Mouse (Mus musculus) MEL (cell line): ENCODE measurements around the gene Endog. TPM values are rescaled to one million over a fixed set of nuclear protein-coding genes. Genes with fewer than 3 reads are reported as not detected.

Source experiments
- DNase-seq: peaks from one replicate; pipeline ENCODE4 v3.0.0; 2011; ENCODE audit warnings: low read depth, low spot score
- H3K27ac ChIP-seq: 2 replicates; pipeline ENCODE4 v1.5.1; 2012; ENCODE audit warnings: low read depth, mild to moderate bottlenecking, control low read depth, low read length, moderate library complexity; ENCODE audit not compliant: control insufficient read depth
- H3K27me3 ChIP-seq, 2 experiments: fragments of 150-350 bp in 1 of 2; sonication (generic) in 1 of 2; 2 replicates each; pipeline ENCODE4 v1.6.1; 2012; ENCODE audit warnings: low read length in 2 of 2, mild to moderate bottlenecking in 2 of 2, improper control_type of control experiment in 1 of 2, moderate library complexity in 1 of 2; ENCODE audit not compliant: insufficient read depth in 2 of 2, control insufficient read depth in 1 of 2
- H3K36me3 ChIP-seq, 2 experiments: 2 replicates each; pipeline ENCODE4 v1.6.1; 2012 to 2014; ENCODE audit warnings: low read length in 2 of 2, improper control_type of control experiment in 1 of 2, inconsistent platforms in 1 of 2, mild to moderate bottlenecking in 1 of 2; ENCODE audit not compliant: insufficient read depth in 2 of 2, control insufficient read depth in 1 of 2
- H3K4me1 ChIP-seq, 2 experiments: fragments of 150-350 bp in 1 of 2; sonication (generic) in 1 of 2; 2 replicates each; pipeline ENCODE4 v1.6.1; 2012; ENCODE audit warnings: low read length in 2 of 2, improper control_type of control experiment in 1 of 2, mild to moderate bottlenecking in 1 of 2; ENCODE audit not compliant: insufficient read depth in 2 of 2, control insufficient read depth in 1 of 2
- H3K4me3 ChIP-seq, 2 experiments: fragments of 150-350 bp in 1 of 2; sonication (generic) in 1 of 2; 2 replicates each; pipeline ENCODE4 v1.5.1; 2012; ENCODE audit warnings: low read depth in 2 of 2, low read length in 2 of 2, mild to moderate bottlenecking in 2 of 2, moderate library complexity in 2 of 2, control low read depth in 1 of 2, improper control_type of control experiment in 1 of 2; ENCODE audit not compliant: control insufficient read depth in 1 of 2, insufficient read depth in 1 of 2
- H3K79me2 ChIP-seq: 2 replicates; pipeline ENCODE4 v1.6.1; 2012; ENCODE audit warnings: mild to moderate bottlenecking, low read length, moderate library complexity; ENCODE audit not compliant: control insufficient read depth, poor library complexity, insufficient read depth
- H3K9ac ChIP-seq: 2 replicates; pipeline ENCODE4 v1.6.1; 2012; ENCODE audit warnings: low read depth, mild to moderate bottlenecking, control low read depth, low read length, moderate library complexity; ENCODE audit not compliant: control insufficient read depth, poor library complexity, severe bottlenecking
- H3K9me3 ChIP-seq: fragments of 150-350 bp; sonication (generic); replicated peaks from 2 replicates; pipeline ENCODE4 v1.6.1; 2012; ENCODE audit warnings: mild to moderate bottlenecking, low read length, improper control_type of control experiment, moderate library complexity; ENCODE audit not compliant: insufficient read depth
- BHLHE40 ChIP-seq: IDR thresholded peaks from 2 replicates; pipeline ENCODE4 v1.6.1; 2012; ENCODE audit warnings: low read depth, mild to moderate bottlenecking, inconsistent platforms, low read length, improper control_type of control experiment, borderline replicate concordance
- CHD1 ChIP-seq: IDR thresholded peaks from 2 replicates; pipeline ENCODE4 v1.6.1; 2012; ENCODE audit warnings: low read depth, mild to moderate bottlenecking, inconsistent platforms, low read length, improper control_type of control experiment
- CHD2 ChIP-seq: IDR thresholded peaks from 2 replicates; pipeline ENCODE4 v1.6.1; 2011; ENCODE audit warnings: low read length, improper control_type of control experiment
- CTCF ChIP-seq, 3 experiments: IDR thresholded peaks in 2 of 3; conservative IDR thresholded peaks in 1 of 3; 2 replicates each; pipeline ENCODE4 v1.5.1; 2011 to 2012; ENCODE audit warnings: low read length in 3 of 3, low read depth in 2 of 3, mild to moderate bottlenecking in 2 of 3, improper control_type of control experiment in 1 of 3, inconsistent platforms in 1 of 3, mixed read lengths in 1 of 3, moderate library complexity in 1 of 3; ENCODE audit not compliant: control insufficient read depth in 1 of 3, insufficient read depth in 1 of 3, poor library complexity in 1 of 3, severe bottlenecking in 1 of 3
- E2F4 ChIP-seq: IDR thresholded peaks from 2 replicates; pipeline ENCODE4 v1.6.1; 2011; ENCODE audit warnings: low read depth, low read length, improper control_type of control experiment, borderline replicate concordance
- ELF1 ChIP-seq: IDR thresholded peaks from 2 replicates; pipeline ENCODE4 v1.6.1; 2014; ENCODE audit warnings: low read depth, mild to moderate bottlenecking, inconsistent platforms, low read length, improper control_type of control experiment, moderate library complexity
- GABPA ChIP-seq: IDR thresholded peaks from 2 replicates; pipeline ENCODE4 v1.6.1; 2012; ENCODE audit warnings: low read depth, mild to moderate bottlenecking, inconsistent platforms, low read length, improper control_type of control experiment, moderate library complexity
- GATA1 ChIP-seq: IDR thresholded peaks from 2 replicates; pipeline ENCODE4 v1.6.1; 2011; ENCODE audit warnings: low read depth, low read length, improper control_type of control experiment
- KAT2A ChIP-seq: conservative IDR thresholded peaks from 2 replicates; pipeline ENCODE4 v1.6.1; 2012; ENCODE audit warnings: low read depth, low read length, improper control_type of control experiment, inconsistent platforms
- MAFK ChIP-seq: IDR thresholded peaks from 2 replicates; pipeline ENCODE4 v1.6.1; 2011; ENCODE audit warnings: low read depth, mild to moderate bottlenecking, low read length, improper control_type of control experiment, borderline replicate concordance
- MAZ ChIP-seq: IDR thresholded peaks from 2 replicates; pipeline ENCODE4 v1.6.1; 2012; ENCODE audit warnings: low read depth, mild to moderate bottlenecking, inconsistent platforms, low read length, improper control_type of control experiment
- MXI1 ChIP-seq: IDR thresholded peaks from 2 replicates; pipeline ENCODE4 v1.6.1; 2011; ENCODE audit warnings: mild to moderate bottlenecking, low read depth, low read length, improper control_type of control experiment
- MYC ChIP-seq: IDR thresholded peaks from 2 replicates; pipeline ENCODE4 v1.6.1; 2011; ENCODE audit warnings: low read depth, mild to moderate bottlenecking, low read length, improper control_type of control experiment, moderate library complexity
- NELFE ChIP-seq: IDR thresholded peaks from 2 replicates; pipeline ENCODE4 v1.6.1; 2011; ENCODE audit warnings: low read depth, low read length, improper control_type of control experiment
- NRF1 ChIP-seq: IDR thresholded peaks from 2 replicates; pipeline ENCODE4 v1.6.1; 2014; ENCODE audit warnings: low read depth, mild to moderate bottlenecking, inconsistent platforms, low read length, improper control_type of control experiment, moderate library complexity; ENCODE audit not compliant: poor library complexity, insufficient read depth, severe bottlenecking
- POLR2AphosphoS2 ChIP-seq: IDR thresholded peaks from 2 replicates; pipeline ENCODE4 v1.6.1; 2011; ENCODE audit warnings: low read length, improper control_type of control experiment
- POLR2AphosphoS5 ChIP-seq: IDR thresholded peaks from 2 replicates; pipeline ENCODE4 v1.6.1; 2012; ENCODE audit warnings: low read depth, borderline replicate concordance, mild to moderate bottlenecking, inconsistent platforms, low read length, moderate library complexity, mixed read lengths
- RAD21 ChIP-seq: IDR thresholded peaks from 2 replicates; pipeline ENCODE4 v1.6.1; 2011; ENCODE audit warnings: mild to moderate bottlenecking, low read depth, low read length, improper control_type of control experiment
- RCOR1 ChIP-seq: IDR thresholded peaks from 2 replicates; pipeline ENCODE4 v1.6.1; 2012; ENCODE audit warnings: low read depth, mild to moderate bottlenecking, inconsistent platforms, low read length, improper control_type of control experiment
- SIN3A ChIP-seq: IDR thresholded peaks from 2 replicates; pipeline ENCODE4 v1.6.1; 2012; ENCODE audit warnings: low read length, improper control_type of control experiment, inconsistent platforms
- TBP ChIP-seq: IDR thresholded peaks from 2 replicates; pipeline ENCODE4 v1.8.0; 2011; ENCODE audit warnings: low read depth, low read length, improper control_type of control experiment
- TCF12 ChIP-seq: IDR thresholded peaks from 2 replicates; pipeline ENCODE4 v1.6.1; 2014; ENCODE audit warnings: low read depth, mild to moderate bottlenecking, inconsistent platforms, low read length, improper control_type of control experiment, moderate library complexity
- UBTF ChIP-seq: IDR thresholded peaks from 2 replicates; pipeline ENCODE4 v1.6.1; 2012; ENCODE audit warnings: low read depth, mild to moderate bottlenecking, inconsistent platforms, low read length, improper control_type of control experiment, moderate library complexity, borderline replicate concordance; ENCODE audit not compliant: insufficient read depth
- USF2 ChIP-seq, 2 experiments: IDR thresholded peaks; 2 replicates each; pipeline ENCODE4 v1.6.1; 2011 to 2012; ENCODE audit warnings: improper control_type of control experiment in 2 of 2, low read length in 2 of 2, borderline replicate concordance in 1 of 2, inconsistent platforms in 1 of 2, low read depth in 1 of 2, mild to moderate bottlenecking in 1 of 2; ENCODE audit not compliant: insufficient read depth in 1 of 2
- ZC3H11A ChIP-seq: IDR thresholded peaks from 2 replicates; pipeline ENCODE4 v1.6.1; 2012; ENCODE audit warnings: low read depth, mild to moderate bottlenecking, inconsistent platforms, low read length, improper control_type of control experiment
- ZNF384 ChIP-seq: IDR thresholded peaks from 2 replicates; pipeline ENCODE4 v1.6.1; 2012; ENCODE audit warnings: low read depth, mild to moderate bottlenecking, inconsistent platforms, low read length, improper control_type of control experiment
- polyA plus RNA-seq, 2 experiments: library from polyadenylated mRNA; stranded (reverse) in 1 of 2; unstranded in 1 of 2; fragments of >175 nt in 1 of 2; fragments of >200 nt in 1 of 2; gene quantifications; 2 replicates each; pipeline versions ENCODE4 v1.2.1 to v1.2.4; 2012; ENCODE audit warnings: low replicate concordance in 2 of 2, low read depth in 1 of 2; ENCODE audit not compliant: insufficient read length in 2 of 2, insufficient read depth in 1 of 2, missing spikeins in 1 of 2
- total RNA-seq: library from RNA; depleted of rRNA; stranded (reverse); fragments of 300-350 nt; gene quantifications from 2 replicates; pipeline ENCODE4 v1.2.3, GENCODE M21; 2012

The Endog gene
- total and polyA plus RNA-seq, 3 experiments, result 19.4 to 27.2 TPM; not detected in 1

GRCm38 (mm10) chr2:30132801-30133612, 38.3 kb upstream of the Endog start:
- Histone ChIP-seq H3K9me3 (no peaks in the 10 kb centered on the region), H3K4me1 (peaks cover 2 to 11% of the 10 kb centered on the region in 2 experiments; a peak in 2 of 4 replicates), H3K4me3 (peak overlapping the region; percentile 55 to 74), H3K36me3 (peaks cover 0 to 8% of the 10 kb centered on the region in 2 experiments; a peak in 2 of 4 replicates), H3K27ac (peak overlapping the region; percentile 97), H3K9ac (peak overlapping the region; percentile 78), H3K79me2 (peaks cover 9% of the 10 kb centered on the region), H3K27me3 (no peaks in the 10 kb centered on the region)
- DNase-seq, result peak; percentile 70
- peak; percentile 89 for TF ChIP-seq BHLHE40
- TF ChIP-seq NELFE, result no peak
- TF ChIP-seq GATA1, result no peak
- no peak for TF ChIP-seq CHD1
- TF ChIP-seq CHD2, result 0 out of 2 replicates have a peak, but pooled peaks have one; percentile 24
- TF ChIP-seq RAD21, result no peak
- TF ChIP-seq TCF12, result no peak
- no peak for TF ChIP-seq MAZ
- TF ChIP-seq CTCF (IDR thresholded peaks at IDR 0.05 in 2 of 3, conservative IDR thresholded peaks at IDR 0.05 in 1 of 3; ENCODE audit: control insufficient read depth in 1 of 3, insufficient read depth in 1 of 3, low read depth in 2 of 3, low read length in 3 of 3, poor library complexity in 1 of 3, severe bottlenecking in 1 of 3), result no peak
- peak; percentile 21; the same call in 1 of the 2 replicates for TF ChIP-seq RCOR1

- Histone ChIP-seq H3K9me3 (no peaks in the 10 kb centered on the region), H3K79me2 (peaks cover 9% of the 10 kb centered on the region), H3K4me1 (peaks cover 2 to 11% of the 10 kb centered on the region in 2 experiments; a peak in 2 of 4 replicates), H3K4me3 (peak within 1 kb of the TSS; percentile 66 to 74), H3K9ac (peak within 1 kb of the TSS; percentile 78), H3K36me3 (peaks cover 0 to 8% of the 10 kb centered on the region in 2 experiments; a peak in 2 of 4 replicates), H3K27me3 (no peaks in the 10 kb centered on the region), H3K27ac (peak within 1 kb of the TSS; percentile 97)
- peak; percentile 99 for DNase-seq
- peak; percentile 95 for TF ChIP-seq SIN3A
- TF ChIP-seq KAT2A, result no peak; the same call in 1 of the 2 replicates
- TF ChIP-seq UBTF, result no peak
- TF ChIP-seq POLR2AphosphoS2, result peak; percentile 100
- 0 out of 2 replicates have a peak, but pooled peaks have one; percentile 86 for TF ChIP-seq POLR2AphosphoS5
- TF ChIP-seq TCF12, result peak; percentile 86
- TF ChIP-seq RCOR1, result no peak
- no peak for TF ChIP-seq E2F4
- TF ChIP-seq ZC3H11A, result no peak
- TF ChIP-seq GABPA, result no peak
- TF ChIP-seq MXI1, result peak; percentile 95
- TF ChIP-seq MYC, result peak; percentile 85
- no peak for TF ChIP-seq CTCF (IDR thresholded peaks at IDR 0.05 in 2 of 3, conservative IDR thresholded peaks at IDR 0.05 in 1 of 3; ENCODE audit: control insufficient read depth in 1 of 3, insufficient read depth in 1 of 3, low read depth in 2 of 3, low read length in 3 of 3, poor library complexity in 1 of 3, severe bottlenecking in 1 of 3)
- TF ChIP-seq ZNF384, result no peak
- peak; percentile 85 for TF ChIP-seq ELF1
- TF ChIP-seq USF2 (IDR thresholded peaks at IDR 0.05; ENCODE audit: borderline replicate concordance in 1 of 2, insufficient read depth in 1 of 2, low read depth in 1 of 2, low read length in 2 of 2), result peak; percentile 92 to 96
- TF ChIP-seq RAD21, result no peak
- TF ChIP-seq TBP, result peak; percentile 97
- no peak for TF ChIP-seq CHD1
- peak; percentile 70 for TF ChIP-seq NRF1
- no peak for TF ChIP-seq MAFK
- no peak for TF ChIP-seq GATA1
Measured at GRCm38 (mm10) chr2:30133613-30134377, 37.5 kb upstream of the Endog start, which contains the start of gene Tbc1d13. Tbc1d13 (plus strand) TSS chr2:30133746.
